Mouse (Mus musculus): Measurements from ENCODE around the gene Map3k21.
A peak's percentile ranks its signal among the peaks of the same experiment; 100 is the strongest.

The Map3k21 gene

GRCm38 (mm10) chr8:125910365-125911228 lies at the start of gene Map3k21:
TSS of gene Map3k21 (plus strand) at chr8:125910450.
- DNase-seq (ENCODE audit: low spot score): no peak

DNA sequence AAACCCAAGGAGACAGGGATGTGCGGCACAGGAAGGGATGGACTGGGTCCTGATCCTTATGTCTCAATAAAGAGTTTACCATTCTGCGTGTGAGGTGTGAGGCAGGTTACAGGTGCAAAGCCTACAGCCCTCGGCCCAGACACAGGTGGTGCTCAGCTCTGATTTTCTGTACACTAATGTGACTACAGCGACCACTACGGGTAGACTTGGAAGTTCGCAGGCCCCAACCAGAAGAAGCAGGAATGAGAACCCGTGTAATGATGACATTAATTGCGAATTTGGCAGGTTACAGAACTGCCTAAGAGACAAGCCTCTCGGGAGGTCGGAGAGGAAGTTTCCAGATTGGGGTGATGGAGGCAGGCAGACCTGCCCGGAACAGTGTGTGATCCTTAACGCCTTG lies 44.1 kb upstream of the Map3k21 start:
- DNase-seq (ENCODE audit: low spot score): no peak

GRCm38 (mm10) chr8:125868552-125868951 lies 41.7 kb upstream of the Map3k21 start:
- no peak for DNase-seq (ENCODE audit: low spot score)

DNA sequence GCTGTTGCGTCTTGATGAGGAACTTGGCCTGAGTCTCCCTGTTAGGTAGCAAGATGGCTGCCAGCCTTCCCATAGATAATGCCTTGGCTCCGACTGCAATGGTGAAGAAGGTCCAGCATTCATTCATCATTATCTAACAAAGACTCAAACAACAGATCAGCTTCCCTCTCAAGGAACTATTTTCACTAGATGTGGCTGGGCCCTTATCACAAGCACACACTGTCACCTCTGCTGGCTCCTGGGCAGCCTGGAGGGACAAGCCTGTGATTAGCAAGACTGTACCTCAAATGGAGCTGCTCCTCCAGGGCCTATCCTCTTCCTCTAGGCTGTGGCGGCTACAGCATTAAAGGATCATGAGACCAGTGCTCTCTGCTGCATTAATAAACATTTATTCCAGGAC lies 40.5 kb upstream of the Map3k21 start:
- DNase-seq (ENCODE audit: low spot score): no peak

DNA sequence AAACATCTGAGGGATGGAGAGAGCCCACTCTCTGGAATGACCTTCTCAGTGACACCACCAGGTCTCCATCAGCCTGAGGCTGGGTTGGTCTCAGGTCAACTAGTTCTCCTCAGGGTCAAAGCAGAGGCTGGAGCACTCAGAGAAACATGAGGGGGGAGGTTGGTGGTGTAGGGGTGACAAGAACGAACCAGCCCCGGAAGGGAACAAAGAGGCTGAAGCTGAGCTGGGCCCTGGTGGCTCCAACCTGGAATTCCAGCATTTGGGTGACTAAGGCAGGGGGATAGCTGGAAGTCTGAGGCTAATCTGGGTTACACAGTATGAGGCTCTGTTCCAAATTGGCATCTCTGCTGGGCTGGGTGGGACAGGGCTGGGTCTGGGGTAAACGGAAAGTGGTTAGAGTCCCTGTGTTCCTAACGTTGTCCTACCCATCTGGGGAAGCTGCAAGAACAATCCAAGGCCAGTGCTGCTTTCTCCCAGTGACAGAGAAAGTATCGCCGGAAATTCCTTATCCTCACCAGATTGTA lies 40.0 kb upstream of the Map3k21 start:
- DNase-seq (ENCODE audit: low spot score): no peak

- no peak for DNase-seq (ENCODE audit: low spot score)
Observed at GRCm38 (mm10) chr8:125870821-125871321, 39.4 kb upstream of the Map3k21 start.

DNA sequence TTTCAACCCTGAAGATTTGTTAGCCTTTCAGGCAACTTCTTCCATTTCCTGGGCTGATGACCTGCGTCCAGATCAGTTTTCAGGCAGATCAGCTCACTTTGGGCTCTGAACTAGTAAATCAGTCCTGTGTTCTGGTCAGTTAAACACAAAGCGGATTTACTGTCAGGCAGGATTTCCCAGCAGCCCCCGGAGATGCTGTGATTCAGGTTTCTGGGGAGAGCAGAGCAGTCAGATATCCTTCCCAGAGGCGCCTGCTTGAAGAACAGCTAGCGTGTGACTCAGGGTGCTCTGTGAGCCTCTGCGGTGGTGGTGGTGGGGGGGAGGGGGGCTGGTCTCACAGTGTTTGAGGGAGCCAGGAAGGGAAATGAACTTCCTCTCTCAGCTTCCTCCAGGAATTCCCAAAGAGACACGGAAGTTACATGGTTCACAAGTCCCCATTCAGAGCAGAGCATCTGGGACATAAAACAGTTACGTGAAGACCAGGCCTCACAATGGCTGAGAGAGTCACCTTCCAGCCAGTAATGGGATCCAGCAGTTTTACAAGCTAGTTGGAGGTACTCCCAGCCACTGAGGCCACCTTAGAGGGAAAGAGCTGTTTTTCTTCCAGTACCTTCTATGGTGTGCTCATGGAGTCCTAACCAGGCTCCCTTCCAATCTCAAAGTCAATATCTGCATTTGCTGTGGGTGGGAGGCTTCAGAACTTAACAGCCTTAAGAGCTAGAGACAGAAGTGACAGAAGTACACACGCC lies 37.6 kb upstream of the Map3k21 start:
- DNase-seq (ENCODE audit: low spot score): no peak

GRCm38 (mm10) chr8:125873250-125873534 lies 37.1 kb upstream of the Map3k21 start:
- no peak for DNase-seq (ENCODE audit: low spot score)

DNA sequence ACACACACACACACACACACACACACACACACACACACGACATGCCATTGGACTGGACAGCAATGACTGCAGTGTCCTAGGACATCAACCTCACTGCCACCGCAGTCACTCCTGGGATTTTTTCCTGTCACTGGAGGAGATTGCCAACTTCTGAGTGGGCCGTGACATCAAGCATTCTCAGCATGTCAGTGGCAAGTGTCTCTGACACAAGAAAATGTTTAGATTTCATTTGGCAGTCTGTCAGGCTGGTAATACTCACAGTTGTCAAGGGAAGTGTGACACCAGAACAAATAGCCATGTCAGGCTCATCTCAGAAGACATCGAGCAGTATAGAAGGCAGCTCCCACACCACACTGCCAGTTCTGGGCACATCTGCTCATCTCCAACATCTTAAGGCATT lies 29.8 kb upstream of the Map3k21 start:
- DNase-seq (ENCODE audit: low spot score): no peak

GRCm38 (mm10) chr8:125887549-125887948 lies 22.7 kb upstream of the Map3k21 start:
- no peak for DNase-seq (ENCODE audit: low spot score)

DNA sequence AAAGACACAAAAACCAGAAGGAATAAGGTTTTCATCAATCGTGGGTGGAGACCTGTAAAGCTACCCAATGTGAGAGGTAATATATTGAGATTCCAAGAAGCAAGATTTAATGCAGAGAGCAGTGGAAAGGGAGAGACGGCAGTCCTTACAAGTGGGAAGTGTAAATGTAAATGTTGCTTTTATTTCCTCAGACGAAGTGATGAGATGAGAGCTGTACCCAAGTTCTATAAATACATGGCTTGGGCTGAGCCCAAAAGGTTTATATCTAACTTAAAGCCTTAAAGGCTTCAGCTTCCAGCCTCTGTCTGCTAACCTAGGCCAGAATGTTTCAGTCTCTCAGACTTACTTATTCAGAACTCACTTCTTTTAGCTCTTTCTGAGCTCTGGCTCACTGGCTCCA lies 20.3 kb upstream of the Map3k21 start:
- no peak for DNase-seq (ENCODE audit: low spot score)

GRCm38 (mm10) chr8:125897388-125897787 lies 12.9 kb upstream of the Map3k21 start:
- DNase-seq (ENCODE audit: low spot score): peak; percentile 18

DNA sequence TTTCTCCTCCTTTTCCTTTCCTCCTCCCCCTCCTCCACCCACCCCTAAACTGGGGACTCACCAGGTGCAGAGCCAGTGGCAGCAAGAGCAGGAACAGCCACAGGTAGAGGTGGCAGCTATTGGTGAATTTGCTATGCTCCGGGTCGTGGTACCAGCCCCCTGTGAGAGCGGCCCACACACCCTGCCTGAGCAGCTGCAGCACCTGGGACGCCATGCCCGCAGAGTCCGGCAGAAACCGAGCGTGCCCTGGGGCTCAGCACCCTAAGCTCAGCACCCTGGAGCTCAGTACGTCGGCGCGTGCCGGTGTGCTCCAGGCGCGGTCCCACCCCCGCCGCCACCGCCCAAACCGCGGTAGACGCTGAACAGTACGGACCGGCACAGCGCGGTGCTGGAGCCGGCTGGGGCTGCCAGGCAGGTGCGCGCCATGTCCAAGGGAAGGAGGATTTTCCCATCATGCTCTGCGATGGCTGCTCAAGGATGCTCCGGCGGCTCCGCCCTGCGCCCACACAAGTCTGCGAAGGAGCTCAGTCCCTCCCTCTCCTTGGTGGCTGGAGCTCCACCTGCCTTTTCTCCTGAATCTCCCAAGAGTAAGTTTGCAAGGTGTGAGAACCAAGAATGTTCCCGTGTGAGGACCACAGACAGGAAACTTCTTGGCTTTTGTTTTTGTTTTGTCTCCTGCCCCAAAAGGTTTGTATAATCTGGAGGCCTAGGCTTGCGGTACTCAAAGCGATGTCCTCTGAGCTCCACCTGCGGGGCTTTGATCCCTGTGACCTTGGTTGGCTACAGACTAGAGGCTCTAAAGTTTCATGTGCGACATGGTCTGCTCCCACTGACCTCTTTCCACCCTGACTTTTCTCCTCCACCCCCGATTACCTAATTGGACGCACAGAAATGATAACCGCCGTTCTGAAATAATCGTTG lies 12.1 kb upstream of the Map3k21 start, which contains the start of gene Pcnx2:
TSS of gene Pcnx2 (minus strand) at position 450 of the 921 bp plus-strand sequence.
- DNase-seq (ENCODE audit: low spot score): peak; percentile 81

GRCm38 (mm10) chr8:125898899-125899298 lies 11.4 kb upstream of the Map3k21 start:
- DNase-seq (ENCODE audit: low spot score): no peak

DNA sequence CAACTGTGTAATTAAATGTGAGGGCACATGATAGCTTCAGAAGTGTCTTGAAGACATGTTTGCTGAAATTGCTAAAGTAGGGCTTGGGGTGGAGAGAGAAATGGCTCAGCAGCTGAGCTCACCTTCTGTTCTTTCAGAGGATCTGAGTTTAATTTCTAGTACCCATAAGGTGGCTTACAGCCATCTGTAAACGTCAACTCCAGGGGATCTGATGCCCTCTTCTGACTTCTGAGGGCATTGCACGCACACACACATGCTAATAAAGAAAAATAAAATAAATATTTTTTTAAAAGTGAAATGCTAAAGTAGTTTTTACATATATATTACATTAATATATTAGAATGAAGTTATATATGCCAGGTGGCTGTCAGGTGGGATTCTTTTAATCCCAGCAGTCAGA lies 9.1 kb upstream of the Map3k21 start:
- no peak for DNase-seq (ENCODE audit: low spot score)

DNA sequence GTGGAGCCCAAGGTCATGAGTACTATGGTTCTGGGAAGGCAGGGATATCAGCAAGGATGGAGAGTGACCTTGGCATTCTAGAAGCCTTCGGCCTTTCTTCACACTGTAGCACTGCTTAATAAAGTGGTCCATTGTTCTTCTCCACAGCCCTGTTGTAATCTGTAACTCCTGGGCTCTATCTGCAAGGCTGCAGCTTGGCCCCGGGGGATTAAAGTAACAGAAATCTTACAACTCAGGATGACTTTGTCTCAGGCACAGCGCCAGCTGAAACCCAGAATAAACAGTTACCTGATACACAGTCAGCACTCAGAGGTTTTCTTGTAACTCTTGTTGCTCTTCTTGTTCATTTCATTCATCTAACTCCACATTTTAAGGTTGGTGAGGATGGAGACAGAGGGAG lies 7.7 kb upstream of the Map3k21 start:
- DNase-seq (ENCODE audit: low spot score): no peak

- no peak for DNase-seq (ENCODE audit: low spot score)
Observed at GRCm38 (mm10) chr8:125905341-125905740, 4.9 kb upstream of the Map3k21 start.

DNA sequence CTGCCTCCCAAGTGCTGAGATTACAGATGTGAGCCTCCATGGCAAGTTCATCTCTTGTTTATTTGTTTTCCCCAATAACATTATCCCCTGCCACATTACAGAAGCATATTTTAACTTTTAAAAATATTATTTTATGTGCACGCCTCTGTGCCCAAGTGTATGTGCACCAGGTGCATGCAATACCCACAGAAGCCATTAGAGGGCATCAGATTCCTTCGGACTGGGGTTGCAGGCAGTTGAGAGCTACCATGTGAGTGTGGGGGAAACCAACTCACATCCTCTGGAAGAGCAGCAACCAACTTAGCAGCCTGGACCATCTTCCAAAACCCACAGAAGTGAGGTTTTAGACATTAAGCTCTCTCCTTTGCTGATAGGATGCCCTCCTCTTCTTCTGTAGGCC lies 2.9 kb upstream of the Map3k21 start:
- DNase-seq (ENCODE audit: low spot score): no peak

DNA sequence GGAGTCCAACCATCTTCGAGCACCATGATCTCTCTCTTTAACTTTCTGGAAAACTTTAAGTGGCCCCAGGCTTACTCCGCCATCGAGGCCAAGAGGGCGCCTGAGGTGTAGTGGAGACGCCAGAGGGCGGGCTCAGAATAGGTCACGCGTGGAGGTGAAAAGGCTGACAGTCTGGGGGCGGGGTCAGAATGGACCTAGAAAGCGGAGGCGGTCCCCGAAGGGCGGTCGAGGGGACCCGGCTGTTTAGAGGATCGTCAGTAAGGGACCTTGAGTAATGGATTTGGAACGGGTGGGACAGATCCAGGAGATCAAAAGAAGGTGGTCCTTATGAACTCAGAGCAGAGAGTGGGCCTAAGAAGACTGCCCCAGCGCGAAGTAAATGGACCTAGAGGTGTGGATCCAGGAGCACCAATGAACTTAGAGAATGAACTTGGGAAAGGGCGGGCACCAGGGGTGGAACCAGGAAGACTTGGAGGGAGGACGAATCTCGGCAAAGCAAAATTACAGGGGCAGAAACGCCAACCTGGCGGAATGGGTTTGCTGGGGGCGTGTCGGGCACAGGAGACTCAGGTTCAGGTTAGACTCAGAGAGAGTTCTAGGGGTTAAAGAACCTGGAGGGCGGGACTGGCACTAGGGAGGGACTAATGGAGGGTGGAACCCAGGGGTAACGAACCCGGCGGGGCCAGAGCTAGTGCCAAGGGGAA lies 437 bp upstream of the Map3k21 start:
- DNase-seq (ENCODE audit: low spot score): no peak

GRCm38 (mm10) chr8:125911229-125911580 lies 955 bp downstream of the Map3k21 start:
- no peak for DNase-seq (ENCODE audit: low spot score)

GRCm38 (mm10) chr8:125913206-125913605 lies 3.0 kb downstream of the Map3k21 start:
- DNase-seq (ENCODE audit: low spot score): no peak

Measured in left cerebral cortex, adult 11 months (tissue).